Mouse (Mus musculus): ENCODE data around the gene Olfr692.

Gene Olfr692

GRCm38 (mm10) chr7:105406322-105406721 lies 38.3 kb downstream of the Olfr692 start:
- DNase-seq = no peak

GRCm38 (mm10) chr7:105411874-105412632 lies 44.0 kb downstream of the Olfr692 start:
- DNase-seq = peak; percentile 70 to 81

- no peak for DNase-seq
Observed at GRCm38 (mm10) chr7:105414385-105414784, 46.4 kb downstream of the Olfr692 start.

DNA sequence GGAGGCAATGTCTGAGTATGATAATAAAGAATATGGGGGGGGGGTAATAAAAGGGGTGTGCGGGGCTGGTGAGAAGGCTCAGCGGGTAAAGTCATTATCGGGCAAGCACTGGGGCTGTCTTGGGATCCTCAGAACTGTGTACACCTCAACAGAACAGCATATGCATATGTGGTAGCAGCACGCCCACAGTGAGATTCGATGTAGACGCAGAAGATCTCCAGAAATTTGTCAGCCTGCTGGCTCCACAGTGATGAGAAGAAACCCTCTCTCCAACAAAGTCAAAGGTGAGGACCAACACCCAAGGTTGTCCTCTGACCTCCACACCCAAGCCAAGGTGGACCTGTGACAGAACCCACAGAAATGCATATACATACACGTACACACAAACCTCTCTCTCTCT lies 48.5 kb downstream of the Olfr692 start:
- DNase-seq = no peak

- no peak for DNase-seq
Observed at GRCm38 (mm10) chr7:105418106-105418505, 50.1 kb downstream of the Olfr692 start.
